Mouse (Mus musculus): Measurements from ENCODE around the gene Adprhl1. TPM values are rescaled to one million over a fixed set of nuclear protein-coding genes. Genes with fewer than 3 reads are reported as not detected.

The Adprhl1 gene
- 1.1 TPM in 1 of 2 replicates, not detected in the other for polyA plus RNA-seq (2015; fragmentation: Nextera tagmentation; extraction: Ambion mirVana)

- peak; percentile 54; the same call in 1 of the 2 replicates for ATAC-seq (replicated peaks)
- Histone ChIP-seq H3K4me3 (no peak within 1 kb of the TSS), H3K9me3 (no peaks in the 10 kb centered on the region), H3K4me2 (no peak within 1 kb of the TSS), H3K9ac (no peak within 1 kb of the TSS), H3K27ac (no peak within 1 kb of the TSS), H3K36me3 (replicated peaks) (peaks cover 10% of the 10 kb centered on the region; the same call in 1 of the 2 replicates), H3K4me1 (no peaks in the 10 kb centered on the region), H3K27me3 (replicated peaks) (no peaks in the 10 kb centered on the region)
- 38% methylated on average over 8 of the region's 8 CpGs for WGBS
Observed at GRCm38 (mm10) chr8:13254019-13254418, at the start of gene Adprhl1. Gene Adprhl1 (minus strand): TSS chr8:13254162.

DNA sequence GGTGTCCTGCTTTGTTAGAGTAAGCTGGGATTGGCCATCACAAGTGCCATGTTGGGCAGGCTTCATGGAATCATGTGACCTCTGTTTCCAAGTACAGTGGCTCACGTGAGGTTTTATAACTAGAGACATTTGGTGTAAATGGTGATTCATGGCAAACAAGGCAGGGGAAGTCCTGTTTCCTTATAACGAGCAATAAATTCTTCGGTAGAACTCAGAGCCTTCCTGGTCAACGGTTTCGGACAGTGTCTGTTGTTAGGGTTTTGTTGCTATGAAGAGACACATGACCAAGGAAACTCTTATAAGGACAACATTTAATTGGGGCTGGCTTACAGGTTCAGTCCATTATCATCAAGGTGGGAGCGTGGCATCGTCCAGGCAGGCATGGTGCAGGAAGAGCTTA, 47.1 kb upstream of the Adprhl1 start:
- 98% methylated on average over 7 of the region's 7 CpGs for WGBS
- H3K27ac ChIP-seq: no peak overlapping the region
- peaks cover 73% of the 10 kb centered on the region for H3K36me3 ChIP-seq (replicated peaks)
- no peak overlapping the region for H3K4me3 ChIP-seq
- no peaks in the 10 kb centered on the region for H3K27me3 ChIP-seq (replicated peaks)
- H3K4me1 ChIP-seq: no peaks in the 10 kb centered on the region
- H3K9ac ChIP-seq: no peak overlapping the region
- H3K9me3 ChIP-seq: no peaks in the 10 kb centered on the region
- no peak overlapping the region for H3K4me2 ChIP-seq
- ATAC-seq (replicated peaks): no peak

- H3K9me3 ChIP-seq: no peaks in the 10 kb centered on the region
- peaks cover 73% of the 10 kb centered on the region for H3K36me3 ChIP-seq (replicated peaks)
- no peak overlapping the region for H3K27ac ChIP-seq
- WGBS: 97% methylated on average over 8 of the region's 8 CpGs
- no peak overlapping the region for H3K4me3 ChIP-seq
- no peak overlapping the region for H3K4me2 ChIP-seq
- no peaks in the 10 kb centered on the region for H3K27me3 ChIP-seq (replicated peaks)
- H3K4me1 ChIP-seq: no peaks in the 10 kb centered on the region
- no peak overlapping the region for H3K9ac ChIP-seq
- no peak for ATAC-seq (replicated peaks)
Observed at GRCm38 (mm10) chr8:13299571-13299970, 45.6 kb upstream of the Adprhl1 start.

DNA sequence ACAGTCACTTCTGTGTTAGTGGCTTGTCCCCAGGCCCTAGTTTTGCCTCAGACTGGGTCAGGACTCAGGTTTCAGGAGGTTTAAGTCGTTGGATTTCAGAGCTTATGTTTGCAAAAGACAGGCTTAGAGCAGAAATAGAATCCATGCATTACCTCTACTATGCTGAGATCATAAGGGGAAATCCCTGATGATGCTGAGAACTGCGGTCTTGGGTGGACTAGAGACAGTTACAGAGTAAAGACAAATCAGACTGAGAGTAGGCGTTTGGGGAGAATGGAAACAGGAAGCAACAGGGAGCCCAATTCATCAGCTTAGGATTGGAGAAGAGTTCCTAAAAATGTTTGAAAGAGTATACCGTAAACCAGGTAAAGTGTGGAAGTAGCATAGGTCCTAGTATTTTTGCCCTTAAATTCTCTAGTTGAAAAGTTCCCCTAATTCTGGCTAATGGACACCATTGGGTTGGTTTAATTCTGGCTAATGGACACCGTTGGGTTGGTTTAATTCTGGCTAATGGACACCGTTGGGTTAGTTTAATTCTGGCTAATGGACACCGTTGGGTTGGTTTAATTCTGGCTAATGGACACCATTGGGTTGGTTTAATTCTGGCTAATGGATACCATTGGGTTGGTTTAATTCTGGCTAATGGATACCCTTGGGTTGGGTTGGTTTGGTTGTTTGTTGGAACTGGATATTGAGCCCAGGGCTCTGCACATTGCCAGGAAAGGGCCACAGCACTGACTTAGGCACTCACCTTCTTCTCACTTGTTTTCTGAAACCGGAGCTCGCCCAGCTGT, 39.9 kb upstream of the Adprhl1 start:
- H3K36me3 ChIP-seq (replicated peaks): peaks cover 37% of the 10 kb centered on the region
- H3K27me3 ChIP-seq (replicated peaks): no peaks in the 10 kb centered on the region
- 94% methylated on average over 9 of the region's 9 CpGs for WGBS
- H3K27ac ChIP-seq: no peak overlapping the region
- H3K4me1 ChIP-seq: peaks cover 8% of the 10 kb centered on the region
- H3K4me3 ChIP-seq: no peak overlapping the region
- no peak for ATAC-seq (replicated peaks)
- H3K4me2 ChIP-seq: no peak overlapping the region
- H3K9ac ChIP-seq: no peak overlapping the region
- H3K9me3 ChIP-seq: no peaks in the 10 kb centered on the region

GRCm38 (mm10) chr8:13292364-13292763, 38.4 kb upstream of the Adprhl1 start:
- WGBS: 30% methylated on average over 9 of the region's 9 CpGs
- Histone ChIP-seq H3K27ac (no peak overlapping the region), H3K9ac (no peak overlapping the region), H3K4me1 (peaks cover 12% of the 10 kb centered on the region), H3K9me3 (no peaks in the 10 kb centered on the region), H3K27me3 (replicated peaks) (no peaks in the 10 kb centered on the region), H3K36me3 (replicated peaks) (peaks cover 37% of the 10 kb centered on the region), H3K4me3 (no peak overlapping the region), H3K4me2 (no peak overlapping the region)
- no peak for ATAC-seq (replicated peaks)

- H3K36me3 ChIP-seq (replicated peaks): peaks cover 5% of the 10 kb centered on the region; the same call in 1 of the 2 replicates
- no peak overlapping the region for H3K27ac ChIP-seq
- peak overlapping the region; percentile 81 for H3K4me3 ChIP-seq
- H3K27me3 ChIP-seq (replicated peaks): no peaks in the 10 kb centered on the region
- peaks cover 22% of the 10 kb centered on the region for H3K4me1 ChIP-seq
- H3K9ac ChIP-seq: peak overlapping the region; percentile 87
- WGBS: 3% methylated on average over 6 of the region's 6 CpGs
- H3K4me2 ChIP-seq: peak overlapping the region; percentile 98
- no peaks in the 10 kb centered on the region for H3K9me3 ChIP-seq
- no peak for ATAC-seq (replicated peaks)
Observed at GRCm38 (mm10) chr8:13288646-13289045, 34.7 kb upstream of the Adprhl1 start.

DNA sequence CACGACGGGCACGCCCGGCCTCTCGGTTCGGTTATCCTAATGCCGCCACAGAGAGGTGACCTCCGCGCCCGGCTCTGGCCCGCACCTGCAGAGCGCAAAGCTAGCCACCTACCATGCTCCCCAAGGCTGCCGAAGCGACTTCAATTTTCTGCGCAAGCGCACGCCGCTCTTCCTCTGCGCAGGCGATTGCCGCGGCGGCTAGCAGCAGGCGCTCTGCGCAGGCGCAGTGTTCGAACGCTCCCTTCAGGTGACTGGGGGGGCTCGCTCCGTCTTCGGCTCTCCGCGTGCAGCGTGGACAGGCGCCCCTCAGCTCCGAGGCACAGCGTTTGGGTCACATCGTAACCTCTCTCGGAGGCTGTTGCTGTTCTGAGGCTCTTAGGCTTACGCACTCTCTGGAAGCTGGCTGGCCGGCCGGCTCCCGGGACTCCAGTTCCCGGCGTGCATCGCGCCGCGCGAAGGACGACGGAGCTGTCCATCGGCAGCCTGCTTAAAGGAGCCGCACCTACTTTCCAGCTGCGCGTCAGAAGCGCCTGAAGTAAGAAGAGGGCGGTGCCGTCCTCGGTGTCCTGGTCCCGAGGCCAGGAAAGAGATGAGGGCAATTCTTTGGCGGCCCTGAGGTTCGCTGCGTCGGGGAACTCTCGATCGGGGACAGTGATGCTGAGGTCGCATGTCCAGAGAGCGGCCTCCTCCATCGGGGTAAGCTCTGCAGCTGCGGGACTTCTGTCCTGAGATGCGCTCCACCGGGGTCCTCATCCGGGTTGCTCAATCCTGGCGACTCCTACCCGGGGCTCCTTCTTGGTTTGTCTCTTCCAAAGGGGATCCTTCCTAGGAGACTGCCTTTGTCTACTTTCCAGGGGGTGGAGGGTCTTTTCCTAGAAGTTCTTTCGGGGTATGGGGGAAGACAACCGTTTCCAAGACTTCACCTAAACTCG, 34.0 kb upstream of the Adprhl1 start, which contains the start of the genes Dcun1d2 and Tmco3:
Gene Dcun1d2 (minus strand): TSS at position 440 of the 932 bp plus-strand sequence.
Gene Tmco3 (plus strand): TSS at position 499 of the 932 bp plus-strand sequence.
- WGBS: under 1% methylated on average over 79 of the region's 79 CpGs
- Histone ChIP-seq H3K27ac (peak within 1 kb of the TSS; percentile 93), H3K4me2 (peak within 1 kb of the TSS; percentile 98), H3K9me3 (no peaks in the 10 kb centered on the region), H3K9ac (peak within 1 kb of the TSS; percentile 87), H3K27me3 (replicated peaks) (no peaks in the 10 kb centered on the region), H3K36me3 (replicated peaks) (peaks cover 4% of the 10 kb centered on the region; the same call in 1 of the 2 replicates), H3K4me3 (peak within 1 kb of the TSS; percentile 81), H3K4me1 (peaks cover 22% of the 10 kb centered on the region)
- peak; percentile 95 for ATAC-seq (replicated peaks)

- no peaks in the 10 kb centered on the region for H3K27me3 ChIP-seq (replicated peaks)
- no peaks in the 10 kb centered on the region for H3K36me3 ChIP-seq (replicated peaks)
- peak overlapping the region; percentile 87 for H3K9ac ChIP-seq
- peak overlapping the region; percentile 81 for H3K4me3 ChIP-seq
- no peaks in the 10 kb centered on the region for H3K9me3 ChIP-seq
- under 1% methylated on average over 34 of the region's 34 CpGs for WGBS
- peak overlapping the region; percentile 93 for H3K27ac ChIP-seq
- H3K4me2 ChIP-seq: peak overlapping the region; percentile 98
- peaks cover 22% of the 10 kb centered on the region for H3K4me1 ChIP-seq
- peak; percentile 77 for ATAC-seq (replicated peaks)
Observed at GRCm38 (mm10) chr8:13287304-13287691, 33.3 kb upstream of the Adprhl1 start.

DNA sequence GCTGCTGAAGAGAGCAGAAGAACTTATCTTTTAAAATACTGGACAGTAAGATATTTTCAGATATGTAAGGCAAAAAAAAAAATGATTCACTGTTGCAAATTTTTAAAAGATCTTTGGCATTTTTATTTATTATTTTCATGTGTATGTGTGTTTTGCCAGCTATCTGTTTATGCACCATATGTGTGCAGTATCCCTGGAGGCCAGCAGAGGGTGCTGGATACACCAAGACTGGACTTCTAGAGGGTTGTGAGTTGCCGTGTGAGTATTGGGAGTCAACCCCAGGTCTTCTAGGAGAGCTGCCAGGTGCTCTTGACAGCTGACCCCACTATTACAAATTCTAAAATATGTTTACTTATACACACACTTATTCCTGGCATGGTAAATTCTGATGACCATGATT, 29.2 kb upstream of the Adprhl1 start:
- Histone ChIP-seq H3K36me3 (replicated peaks) (no peaks in the 10 kb centered on the region), H3K9ac (no peak overlapping the region), H3K4me3 (no peak overlapping the region), H3K9me3 (no peaks in the 10 kb centered on the region), H3K4me1 (peaks cover 10% of the 10 kb centered on the region), H3K27ac (no peak overlapping the region), H3K27me3 (replicated peaks) (no peaks in the 10 kb centered on the region), H3K4me2 (no peak overlapping the region)
- ATAC-seq (replicated peaks): no peak
- 78% methylated on average over 1 of the region's 1 CpGs for WGBS

- WGBS: 86% methylated on average over 5 of the region's 5 CpGs
- H3K9me3 ChIP-seq: no peaks in the 10 kb centered on the region
- no peak overlapping the region for H3K4me3 ChIP-seq
- H3K4me1 ChIP-seq: no peaks in the 10 kb centered on the region
- no peak for ATAC-seq (replicated peaks)
- H3K27ac ChIP-seq: no peak overlapping the region
- H3K9ac ChIP-seq: no peak overlapping the region
- H3K36me3 ChIP-seq (replicated peaks): no peaks in the 10 kb centered on the region; the same call in 1 of the 2 replicates
- H3K27me3 ChIP-seq (replicated peaks): no peaks in the 10 kb centered on the region
- H3K4me2 ChIP-seq: no peak overlapping the region
Observed at GRCm38 (mm10) chr8:13276941-13277447, 23.0 kb upstream of the Adprhl1 start.

GRCm38 (mm10) chr8:13272834-13273233, 18.9 kb upstream of the Adprhl1 start:
- WGBS: 92% methylated on average over 5 of the region's 5 CpGs
- no peak overlapping the region for H3K4me3 ChIP-seq
- ATAC-seq (replicated peaks): no peak
- H3K27me3 ChIP-seq (replicated peaks): no peaks in the 10 kb centered on the region
- no peak overlapping the region for H3K4me2 ChIP-seq
- no peaks in the 10 kb centered on the region for H3K4me1 ChIP-seq
- no peak overlapping the region for H3K27ac ChIP-seq
- H3K9me3 ChIP-seq: no peaks in the 10 kb centered on the region
- no peak overlapping the region for H3K9ac ChIP-seq
- peaks cover 14% of the 10 kb centered on the region; the same call in 1 of the 2 replicates for H3K36me3 ChIP-seq (replicated peaks)

GRCm38 (mm10) chr8:13267566-13267965, 13.6 kb upstream of the Adprhl1 start:
- Histone ChIP-seq H3K4me3 (no peak overlapping the region), H3K4me1 (no peaks in the 10 kb centered on the region), H3K9me3 (no peaks in the 10 kb centered on the region), H3K36me3 (replicated peaks) (peaks cover 18% of the 10 kb centered on the region; the same call in 1 of the 2 replicates), H3K4me2 (no peak overlapping the region), H3K27ac (no peak overlapping the region), H3K27me3 (replicated peaks) (no peaks in the 10 kb centered on the region), H3K9ac (no peak overlapping the region)
- ATAC-seq (replicated peaks): no peak
- WGBS: 83% methylated on average over 2 of the region's 2 CpGs
